Mouse (Mus musculus): ENCODE results near the gene Os9.
"Not testable (repeated sequence)": the region's sequence is repeated elsewhere in the genome, so short reads cannot be mapped to it uniquely, and the experiment has no call there.

Gene Os9

GRCm38 (mm10) chr10:127145303-127145702 is 24.4 kb upstream of the Os9 start:
- no peak for DNase-seq (ENCODE audit: low spot score)

GRCm38 (mm10) chr10:127144536-127144935 is 23.6 kb upstream of the Os9 start:
- DNase-seq (ENCODE audit: low spot score) = no peak

- DNase-seq (ENCODE audit: low spot score) = no peak
Measured at GRCm38 (mm10) chr10:127143228-127143627, 22.3 kb upstream of the Os9 start.

- DNase-seq (ENCODE audit: low spot score) = no peak
Measured at GRCm38 (mm10) chr10:127141500-127141899, 20.6 kb upstream of the Os9 start.

- DNase-seq (ENCODE audit: low spot score) = no peak
Measured at GRCm38 (mm10) chr10:127140971-127141370, 20.0 kb upstream of the Os9 start.

GRCm38 (mm10) chr10:127138328-127139141 is 17.6 kb upstream of the Os9 start:
- no peak for DNase-seq (ENCODE audit: low spot score)

- DNase-seq (ENCODE audit: low spot score) = no peak
Measured at GRCm38 (mm10) chr10:127137896-127138295, 17.0 kb upstream of the Os9 start.

- no peak for DNase-seq (ENCODE audit: low spot score)
Measured at GRCm38 (mm10) chr10:127136510-127136909, 15.6 kb upstream of the Os9 start.

- DNase-seq (ENCODE audit: low spot score) = no peak
Measured at GRCm38 (mm10) chr10:127135118-127135836, 14.3 kb upstream of the Os9 start.

GRCm38 (mm10) chr10:127134394-127135035 is 13.6 kb upstream of the Os9 start:
- not testable (repeated sequence) for DNase-seq (ENCODE audit: low spot score)

- DNase-seq (ENCODE audit: low spot score) = no peak
Measured at GRCm38 (mm10) chr10:127132469-127132868, 11.5 kb upstream of the Os9 start.

GRCm38 (mm10) chr10:127129431-127129830 is 8.5 kb upstream of the Os9 start:
- DNase-seq (ENCODE audit: low spot score) = no peak

- DNase-seq (ENCODE audit: low spot score) = no peak
Measured at GRCm38 (mm10) chr10:127127711-127128279, 6.9 kb upstream of the Os9 start.

- DNase-seq (ENCODE audit: low spot score) = no peak
Measured at GRCm38 (mm10) chr10:127126579-127126978, 5.6 kb upstream of the Os9 start.

- DNase-seq (ENCODE audit: low spot score) = no peak
Measured at GRCm38 (mm10) chr10:127125210-127126001, 4.5 kb upstream of the Os9 start.

GRCm38 (mm10) chr10:127123436-127123805 is 2.5 kb upstream of the Os9 start:
- DNase-seq (ENCODE audit: low spot score) = peak; percentile 77

GRCm38 (mm10) chr10:127122784-127123435 is 2.0 kb upstream of the Os9 start:
- DNase-seq (ENCODE audit: low spot score) = no peak

GRCm38 (mm10) chr10:127122018-127122417 is 1.1 kb upstream of the Os9 start:
- no peak for DNase-seq (ENCODE audit: low spot score)

GRCm38 (mm10) chr10:127120301-127121065 is 448 bp downstream of the Os9 start:
- no peak for DNase-seq (ENCODE audit: low spot score)

GRCm38 (mm10) chr10:127119229-127119628 is 1.7 kb downstream of the Os9 start:
- no peak for DNase-seq (ENCODE audit: low spot score)

Measured in layer of hippocampus, adult 9-10 months (tissue).